Mouse (Mus musculus) embryonic facial prominence, embryonic 15.5 days (tissue): Measurements from ENCODE around the gene Uchl1. TPM values are rescaled to one million over a fixed set of nuclear protein-coding genes. Genes with fewer than 3 reads are reported as not detected.

Source experiments
- ATAC-seq: fragments of 200-750 bp; cut with Nextera tagmentation; 2 replicates; pipeline ENCODE4 v1.8.0; 2017; ENCODE audit warnings: low read depth, moderate TSS enrichment; ENCODE audit not compliant: insufficient number of reproducible peaks, low FRiP score, low TSS enrichment
- H3K27ac ChIP-seq: fragments of 300-500 bp; sonication (generic); replicated peaks from 2 replicates; pipeline ENCODE4 v1.5.1; 2015; ENCODE audit warnings: mild to moderate bottlenecking, inconsistent platforms
- H3K27me3 ChIP-seq: fragments of 300-500 bp; sonication (generic); 2 replicates; pipeline ENCODE4 v1.6.1; 2015; ENCODE audit warnings: inconsistent platforms
- H3K36me3 ChIP-seq: fragments of 300-500 bp; sonication (generic); 2 replicates; pipeline ENCODE4 v1.6.1; 2015; ENCODE audit warnings: mild to moderate bottlenecking, inconsistent platforms
- H3K4me1 ChIP-seq: fragments of 300-500 bp; sonication (generic); 2 replicates; pipeline ENCODE4 v1.6.1; 2015; ENCODE audit warnings: inconsistent platforms
- H3K4me2 ChIP-seq: fragments of 300-500 bp; sonication (generic); replicated peaks from 2 replicates; pipeline ENCODE4 v1.6.1; 2015; ENCODE audit warnings: mild to moderate bottlenecking, inconsistent platforms
- H3K4me3 ChIP-seq: fragments of 300-500 bp; sonication (generic); replicated peaks from 2 replicates; pipeline ENCODE4 v1.5.1; 2015; ENCODE audit warnings: mild to moderate bottlenecking, inconsistent platforms
- H3K9ac ChIP-seq: fragments of 300-500 bp; sonication (generic); 2 replicates; pipeline ENCODE4 v1.6.1; 2015; ENCODE audit warnings: inconsistent platforms
- H3K9me3 ChIP-seq: fragments of 300-500 bp; sonication (generic); replicated peaks from 2 replicates; pipeline ENCODE4 v1.6.1; 2016; ENCODE audit warnings: inconsistent platforms
- WGBS: fragments of 180-500 bp; shearing (Covaris S2); methylation state at CpG from one replicate; pipeline ENCODE4 v1.1.7; 2015; 5-methylcytosine and 5-hydroxymethylcytosine counted together
- polyA plus RNA-seq: library from polyadenylated mRNA; unstranded; fragments of >200 nt; fragmentation: Nextera tagmentation; extraction: Ambion mirVana; gene quantifications from 2 replicates; pipeline ENCODE4 v1.2.1, GENCODE M21; 2015

Gene Uchl1
- polyA plus RNA-seq, 1 experiment from 2014 or later = 64.0 TPM

DNA sequence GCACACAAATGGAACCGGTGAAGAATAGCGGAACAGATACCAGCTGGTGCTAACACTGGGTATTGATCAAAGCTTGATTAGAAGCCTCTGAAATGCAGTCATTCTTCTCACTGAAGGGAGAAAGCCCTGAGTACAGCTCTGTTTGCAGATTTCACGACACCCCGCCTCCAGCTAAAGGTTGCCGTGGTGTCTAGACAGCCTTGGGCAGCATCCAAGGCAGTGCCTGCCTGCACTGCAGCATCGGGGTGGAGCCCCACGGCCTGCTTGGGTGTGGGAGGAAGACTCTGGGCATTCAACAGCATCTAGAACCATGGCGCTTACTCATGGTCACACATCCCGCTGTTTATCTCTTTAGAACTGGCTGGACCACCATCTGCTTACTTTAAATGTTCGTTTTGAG lies 3.3 kb downstream of the Uchl1 start:
- no peak overlapping the region for H3K27ac ChIP-seq
- no peaks in the 10 kb centered on the region for H3K36me3 ChIP-seq
- no peak overlapping the region for H3K4me3 ChIP-seq
- WGBS = 59% methylated on average over 10 of the region's 10 CpGs
- H3K4me1 ChIP-seq = peaks cover 21% of the 10 kb centered on the region
- peaks cover 34% of the 10 kb centered on the region for H3K27me3 ChIP-seq
- no peaks in the 10 kb centered on the region for H3K9me3 ChIP-seq
- no peak overlapping the region for H3K9ac ChIP-seq
- ATAC-seq = no peak
- no peak overlapping the region for H3K4me2 ChIP-seq

DNA sequence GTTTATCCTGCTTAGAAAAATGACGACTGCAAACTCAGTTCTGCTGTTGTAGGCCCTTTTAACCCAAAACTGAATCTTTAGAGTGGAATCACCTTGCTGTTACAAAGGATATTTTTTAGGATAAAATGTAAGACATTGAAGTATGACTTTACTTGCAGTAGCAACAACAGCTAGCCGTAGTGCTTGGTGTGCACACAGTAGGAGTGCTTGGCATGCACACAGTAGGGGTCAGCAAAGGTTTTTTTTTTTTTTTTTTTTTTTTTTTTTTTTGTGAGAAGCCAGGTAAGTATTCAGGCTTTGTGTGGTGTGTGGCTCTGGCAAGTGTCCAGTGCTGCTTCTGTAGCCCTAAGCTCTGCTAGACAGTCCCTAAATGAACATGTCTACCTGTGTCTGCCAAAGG lies 10.0 kb downstream of the Uchl1 start:
- no peaks in the 10 kb centered on the region for H3K4me1 ChIP-seq
- no peaks in the 10 kb centered on the region for H3K27me3 ChIP-seq
- no peak for ATAC-seq
- no peak overlapping the region for H3K9ac ChIP-seq
- 83% methylated on average over 2 of the region's 2 CpGs for WGBS
- H3K4me2 ChIP-seq = no peak overlapping the region
- no peak overlapping the region for H3K27ac ChIP-seq
- H3K4me3 ChIP-seq = no peak overlapping the region
- H3K36me3 ChIP-seq = no peaks in the 10 kb centered on the region
- H3K9me3 ChIP-seq = no peaks in the 10 kb centered on the region

DNA sequence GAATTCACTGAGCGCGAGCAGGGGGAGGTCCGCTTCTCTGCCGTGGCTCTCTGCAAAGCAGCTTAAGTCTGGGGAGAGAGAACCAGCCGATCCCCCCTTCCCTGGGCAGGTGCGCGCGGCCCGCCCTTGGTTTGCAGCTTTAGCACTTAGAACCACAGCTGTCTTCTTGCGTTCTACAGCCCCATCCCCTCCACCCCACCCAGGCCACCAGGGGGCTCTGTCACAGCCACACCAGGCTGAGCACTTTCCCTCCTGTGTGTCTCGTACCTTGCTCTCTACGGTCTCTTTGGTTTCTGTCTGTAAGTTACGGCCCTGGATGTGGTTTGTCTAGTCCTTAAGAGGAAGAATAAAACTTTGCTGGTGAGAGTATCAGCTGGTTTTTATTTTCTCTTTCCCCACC lies 11.0 kb downstream of the Uchl1 start:
- no peaks in the 10 kb centered on the region for H3K4me1 ChIP-seq
- no peak overlapping the region for H3K9ac ChIP-seq
- no peaks in the 10 kb centered on the region for H3K36me3 ChIP-seq
- no peaks in the 10 kb centered on the region for H3K27me3 ChIP-seq
- no peak overlapping the region for H3K27ac ChIP-seq
- 85% methylated on average over 13 of the region's 13 CpGs for WGBS
- H3K9me3 ChIP-seq = no peaks in the 10 kb centered on the region
- no peak for ATAC-seq
- H3K4me3 ChIP-seq = no peak overlapping the region
- H3K4me2 ChIP-seq = no peak overlapping the region

DNA sequence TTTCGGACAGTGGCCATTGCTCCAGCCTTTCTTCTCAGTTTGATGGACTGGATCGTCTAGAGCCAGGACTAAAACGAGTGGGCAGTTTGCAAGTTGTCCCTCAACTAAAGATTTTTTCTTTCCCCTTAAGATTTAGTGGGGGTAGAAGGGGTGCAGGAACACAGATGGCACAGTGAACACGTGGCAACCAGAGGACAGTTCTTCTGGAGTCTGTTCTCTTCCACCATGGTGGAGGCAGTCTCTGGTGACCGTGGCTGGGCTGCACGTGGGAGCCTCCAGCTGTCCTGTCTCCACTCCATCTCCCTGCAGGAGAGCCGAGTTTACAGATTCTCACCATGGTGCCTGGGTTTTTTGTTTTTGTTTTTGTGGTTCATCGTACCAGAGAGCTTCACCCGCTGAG lies 11.8 kb downstream of the Uchl1 start:
- Histone ChIP-seq H3K27me3 (no peaks in the 10 kb centered on the region), H3K4me1 (no peaks in the 10 kb centered on the region), H3K9ac (no peak overlapping the region), H3K27ac (no peak overlapping the region), H3K36me3 (no peaks in the 10 kb centered on the region), H3K4me3 (no peak overlapping the region), H3K4me2 (no peak overlapping the region), H3K9me3 (no peaks in the 10 kb centered on the region)
- no peak for ATAC-seq
- 72% methylated on average over 9 of the region's 9 CpGs for WGBS

DNA sequence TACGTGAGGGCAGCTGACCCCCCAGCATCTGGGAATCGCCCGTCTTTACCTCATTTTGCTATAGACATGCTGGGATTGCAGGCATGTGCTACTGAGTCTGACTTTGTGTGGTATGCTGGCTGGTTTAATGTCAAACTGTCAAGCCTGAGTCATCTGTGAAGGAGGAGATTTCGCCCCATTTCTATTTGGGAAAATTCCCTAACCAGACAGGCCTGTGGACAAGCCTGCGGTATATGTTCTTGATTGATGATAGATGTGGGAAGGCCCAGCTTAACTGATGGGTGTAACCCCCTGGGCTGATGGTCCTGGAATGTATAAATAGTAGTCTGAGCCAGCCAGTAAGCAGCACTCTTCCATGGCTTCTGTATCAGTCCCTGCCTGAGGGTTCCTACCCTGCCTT lies 12.4 kb downstream of the Uchl1 start:
- Histone ChIP-seq H3K4me1 (no peaks in the 10 kb centered on the region), H3K4me3 (no peak overlapping the region), H3K27me3 (no peaks in the 10 kb centered on the region), H3K4me2 (no peak overlapping the region), H3K9me3 (no peaks in the 10 kb centered on the region), H3K27ac (no peak overlapping the region), H3K9ac (no peak overlapping the region), H3K36me3 (no peaks in the 10 kb centered on the region)
- 0 out of 2 replicates have a peak, but pooled peaks have one; percentile 32 for ATAC-seq
- 76% methylated on average over 5 of the region's 5 CpGs for WGBS

- Histone ChIP-seq H3K36me3 (no peaks in the 10 kb centered on the region), H3K9me3 (no peaks in the 10 kb centered on the region), H3K4me1 (no peaks in the 10 kb centered on the region), H3K9ac (no peak overlapping the region), H3K27me3 (no peaks in the 10 kb centered on the region), H3K4me2 (no peak overlapping the region), H3K4me3 (no peak overlapping the region), H3K27ac (no peak overlapping the region)
- ATAC-seq = no peak
- WGBS = 89% methylated on average over 9 of the region's 9 CpGs
Observed at GRCm38 (mm10) chr5:66689796-66690195, 13.9 kb downstream of the Uchl1 start.

- H3K36me3 ChIP-seq = no peaks in the 10 kb centered on the region
- H3K27ac ChIP-seq = no peak overlapping the region
- ATAC-seq = no peak
- H3K27me3 ChIP-seq = no peaks in the 10 kb centered on the region
- no peaks in the 10 kb centered on the region for H3K4me1 ChIP-seq
- H3K9ac ChIP-seq = no peak overlapping the region
- 72% methylated on average over 4 of the region's 4 CpGs for WGBS
- H3K9me3 ChIP-seq = no peaks in the 10 kb centered on the region
- H3K4me3 ChIP-seq = no peak overlapping the region
- no peak overlapping the region for H3K4me2 ChIP-seq
Observed at GRCm38 (mm10) chr5:66693231-66693630, 17.3 kb downstream of the Uchl1 start.

- Histone ChIP-seq H3K27me3 (no peaks in the 10 kb centered on the region), H3K36me3 (no peaks in the 10 kb centered on the region), H3K9ac (no peak overlapping the region), H3K27ac (no peak overlapping the region), H3K4me2 (no peak overlapping the region), H3K4me1 (0 out of 2 replicates have a peak, but pooled peaks cover 4% of the 10 kb centered on the region), H3K4me3 (no peak overlapping the region), H3K9me3 (no peaks in the 10 kb centered on the region)
- no peak for ATAC-seq
Observed at GRCm38 (mm10) chr5:66697119-66697518, 21.2 kb downstream of the Uchl1 start.

GRCm38 (mm10) chr5:66699911-66700310 lies 24.0 kb downstream of the Uchl1 start:
- H3K9ac ChIP-seq = no peak overlapping the region
- H3K4me2 ChIP-seq = no peak overlapping the region
- no peak overlapping the region for H3K27ac ChIP-seq
- WGBS = 51% methylated on average over 6 of the region's 6 CpGs
- H3K36me3 ChIP-seq = no peaks in the 10 kb centered on the region
- no peak for ATAC-seq
- no peaks in the 10 kb centered on the region for H3K9me3 ChIP-seq
- no peaks in the 10 kb centered on the region for H3K27me3 ChIP-seq
- 0 out of 2 replicates have a peak, but pooled peaks cover 4% of the 10 kb centered on the region for H3K4me1 ChIP-seq
- no peak overlapping the region for H3K4me3 ChIP-seq

DNA sequence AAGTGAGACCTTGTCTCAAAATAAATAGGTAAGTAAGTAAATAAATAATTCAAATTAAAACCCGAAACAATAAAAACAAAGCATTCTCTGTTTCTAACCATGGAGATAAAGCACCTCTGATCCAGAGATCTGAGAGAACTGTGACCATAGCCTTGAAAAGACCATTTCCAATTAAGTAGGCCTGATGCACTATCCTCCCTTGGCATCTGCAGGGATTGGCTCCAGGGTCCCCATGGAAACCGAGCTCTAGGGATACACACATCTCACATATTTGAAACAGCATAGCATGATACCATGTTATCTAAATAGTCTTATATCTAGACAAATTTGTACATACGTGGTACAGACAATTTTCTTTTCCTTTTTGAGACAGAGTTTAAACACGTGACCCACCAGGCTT lies 26.1 kb downstream of the Uchl1 start:
- ATAC-seq = no peak
- 86% methylated on average over 4 of the region's 4 CpGs for WGBS

DNA sequence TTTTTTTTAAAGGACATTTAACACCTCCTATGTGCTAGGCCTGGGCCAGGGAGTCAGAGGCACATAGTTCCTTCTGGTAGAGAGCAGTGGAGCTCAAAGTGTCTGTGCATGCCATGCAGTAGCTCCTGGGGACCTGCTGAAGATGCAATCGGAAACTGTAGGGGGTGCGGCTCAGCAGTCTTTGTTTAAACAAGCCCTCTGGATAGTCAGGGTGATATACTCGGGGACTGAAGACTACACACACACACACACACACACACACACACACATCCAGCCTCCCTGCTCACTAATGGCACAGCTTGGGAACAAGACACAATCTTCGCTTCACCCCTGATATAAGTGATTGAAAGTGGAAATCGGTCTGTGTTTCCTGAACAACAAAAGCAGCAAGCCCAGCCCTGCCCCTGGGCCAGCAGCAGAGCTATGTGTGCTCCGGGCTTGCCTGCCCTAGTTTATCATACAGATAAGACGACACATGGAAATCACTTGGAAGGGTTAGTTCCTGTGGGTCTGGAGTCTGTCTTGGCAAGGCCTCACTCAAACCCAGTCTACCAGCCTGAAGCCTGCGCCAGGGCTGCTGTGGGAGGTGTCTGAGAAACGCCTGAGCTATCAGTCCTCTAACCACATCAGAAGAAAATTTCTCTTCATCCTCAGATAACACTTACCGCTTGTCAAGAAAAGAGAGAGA lies 27.6 kb downstream of the Uchl1 start:
- H3K36me3 ChIP-seq = no peaks in the 10 kb centered on the region
- H3K4me2 ChIP-seq = no peak overlapping the region
- no peaks in the 10 kb centered on the region for H3K27me3 ChIP-seq
- H3K9me3 ChIP-seq = no peaks in the 10 kb centered on the region
- H3K4me1 ChIP-seq = 0 out of 2 replicates have a peak, but pooled peaks cover 4% of the 10 kb centered on the region
- H3K27ac ChIP-seq = no peak overlapping the region
- no peak overlapping the region for H3K9ac ChIP-seq
- no peak for ATAC-seq
- WGBS = 40% methylated on average over 10 of the region's 10 CpGs
- no peak overlapping the region for H3K4me3 ChIP-seq

More for the DNA sequence above, 26.1 kb downstream of the Uchl1 start:
- no peak overlapping the region for H3K4me2 ChIP-seq
- no peaks in the 10 kb centered on the region for H3K27me3 ChIP-seq
- H3K27ac ChIP-seq = no peak overlapping the region
- no peaks in the 10 kb centered on the region for H3K36me3 ChIP-seq
- no peaks in the 10 kb centered on the region for H3K9me3 ChIP-seq
- H3K4me3 ChIP-seq = no peak overlapping the region
- H3K9ac ChIP-seq = no peak overlapping the region
- 0 out of 2 replicates have a peak, but pooled peaks cover 4% of the 10 kb centered on the region for H3K4me1 ChIP-seq

GRCm38 (mm10) chr5:66707859-66708258 lies 32.0 kb downstream of the Uchl1 start:
- no peak overlapping the region for H3K4me3 ChIP-seq
- no peaks in the 10 kb centered on the region for H3K27me3 ChIP-seq
- no peaks in the 10 kb centered on the region for H3K36me3 ChIP-seq
- no peak for ATAC-seq
- no peaks in the 10 kb centered on the region for H3K4me1 ChIP-seq
- no peak overlapping the region for H3K9ac ChIP-seq
- 82% methylated on average over 5 of the region's 5 CpGs for WGBS
- no peak overlapping the region for H3K4me2 ChIP-seq
- no peaks in the 10 kb centered on the region for H3K9me3 ChIP-seq
- no peak overlapping the region for H3K27ac ChIP-seq
